Mouse (Mus musculus) heart, adult 8-10 months (tissue): ENCODE results near the gene Nadk. TPM values are rescaled to one million over a fixed set of nuclear protein-coding genes. Genes with fewer than 3 reads are reported as not detected.

ENCODE experiments used
- DNase-seq: peaks from one replicate; pipeline ENCODE4 v3.0.0; 2022; ENCODE audit warnings: low spot score
- total RNA-seq, 4 experiments: library from RNA; stranded (reverse); gene quantifications; 2 replicates each; pipeline ENCODE4 v1.2.4; 2022

Gene Nadk
- total RNA-seq, 4 experiments from 2014 or later, result 23.8 to 30.2 (median 29.1) TPM

DNA sequence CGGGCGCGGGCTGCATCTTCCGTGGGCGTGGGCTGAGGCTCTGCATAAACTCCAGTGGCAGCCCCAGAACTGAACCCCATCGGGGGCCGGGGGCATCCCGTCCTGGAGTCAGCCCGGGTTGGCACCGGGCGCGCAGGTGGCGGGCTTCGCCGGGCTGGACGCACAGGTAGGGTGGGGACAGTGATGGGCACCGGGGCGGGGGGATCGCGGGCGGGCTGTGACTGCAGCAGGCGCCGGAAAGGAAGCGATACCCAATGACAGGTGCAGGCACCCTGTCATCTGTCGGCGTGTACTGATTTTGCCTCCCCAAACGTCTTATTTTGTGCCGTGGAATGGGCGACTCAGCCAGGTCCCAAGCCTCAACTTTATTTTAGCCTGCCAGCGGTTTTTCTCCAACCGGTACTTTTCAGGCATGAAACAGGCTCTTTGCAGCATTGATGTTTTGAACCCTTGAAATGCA, 39.8 kb downstream of the Nadk start:
- DNase-seq, result no peak

- no peak for DNase-seq
Measured at GRCm38 (mm10) chr4:155602753-155603152, 40.6 kb downstream of the Nadk start.

DNA sequence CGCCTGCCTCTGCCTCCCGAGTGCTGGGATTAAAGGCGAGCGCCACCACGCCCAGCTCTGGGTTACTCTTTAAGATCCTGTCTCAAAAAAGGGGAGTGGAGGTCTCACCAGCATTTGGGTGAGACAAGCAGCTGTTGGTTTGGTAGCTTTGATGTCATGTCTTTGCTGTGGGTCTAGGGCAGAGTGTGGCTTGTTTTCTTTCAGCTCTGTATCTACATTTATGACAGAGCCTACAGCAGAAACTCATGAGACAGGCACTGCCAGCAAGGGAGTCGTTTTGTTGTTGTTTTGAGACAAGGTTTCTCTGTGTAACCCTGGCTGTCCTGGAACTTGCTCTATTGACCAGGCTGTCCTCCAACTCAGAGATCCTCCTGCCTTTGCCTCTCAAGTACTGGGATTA, 41.6 kb downstream of the Nadk start:
- no peak for DNase-seq

DNA sequence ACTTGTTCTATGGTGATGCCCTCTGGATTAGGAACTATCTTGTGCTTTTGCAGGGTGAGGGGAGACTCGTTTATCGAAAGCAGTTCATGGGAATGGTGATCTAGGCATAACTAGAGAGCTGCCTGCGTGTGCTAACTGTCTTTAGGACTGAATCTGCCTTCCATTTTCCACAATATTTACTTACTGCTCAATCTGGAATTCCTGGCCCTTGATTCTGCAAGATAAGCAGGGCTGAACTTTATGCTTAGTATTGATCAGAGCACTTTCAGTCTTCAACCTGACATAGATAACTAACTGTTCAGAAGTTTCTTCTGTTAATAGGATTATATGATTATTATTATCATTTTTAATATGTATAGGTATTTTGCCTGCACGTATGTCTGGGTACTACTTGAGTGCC, 43.0 kb downstream of the Nadk start:
- no peak for DNase-seq

DNA sequence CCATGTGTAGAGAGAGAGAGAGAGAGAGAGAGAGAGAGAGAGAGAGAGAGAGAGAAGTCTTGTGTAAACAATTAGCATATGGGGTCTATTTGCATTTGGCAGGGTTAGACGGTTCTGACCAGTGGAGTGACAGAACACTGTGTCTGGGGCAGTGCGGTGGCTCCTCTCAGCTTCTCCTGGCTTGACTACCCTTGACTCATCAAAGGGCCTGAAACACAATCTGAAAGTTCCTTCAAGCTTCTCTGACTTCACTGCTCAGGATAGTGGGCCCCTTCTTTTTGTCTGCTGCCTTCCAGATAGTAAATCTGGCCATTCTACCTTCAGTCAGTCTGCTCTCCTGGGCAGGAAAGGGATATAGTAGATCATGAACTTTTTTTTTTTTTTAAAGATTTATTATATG, 44.6 kb downstream of the Nadk start:
- DNase-seq, result no peak

DNA sequence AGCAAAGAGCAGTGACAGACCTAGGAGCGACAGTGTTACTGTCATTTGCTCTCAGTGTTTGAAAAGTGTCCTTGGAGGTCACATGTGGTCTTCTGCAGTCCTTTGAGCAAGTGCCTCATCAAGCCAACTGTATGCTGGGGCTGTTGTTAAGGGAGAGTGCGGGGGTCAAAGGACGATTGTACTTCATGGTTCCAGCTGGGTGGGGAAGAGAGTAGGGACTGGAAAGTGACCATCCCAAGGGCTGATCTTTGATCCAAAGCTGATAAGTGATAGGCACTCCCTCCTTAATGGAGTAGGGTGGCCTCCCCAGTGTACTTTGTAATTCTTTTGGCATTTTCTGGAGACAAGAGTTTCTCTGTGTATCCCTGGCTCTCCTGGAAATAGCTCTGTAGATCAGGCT, 49.7 kb downstream of the Nadk start:
- no peak for DNase-seq

DNA sequence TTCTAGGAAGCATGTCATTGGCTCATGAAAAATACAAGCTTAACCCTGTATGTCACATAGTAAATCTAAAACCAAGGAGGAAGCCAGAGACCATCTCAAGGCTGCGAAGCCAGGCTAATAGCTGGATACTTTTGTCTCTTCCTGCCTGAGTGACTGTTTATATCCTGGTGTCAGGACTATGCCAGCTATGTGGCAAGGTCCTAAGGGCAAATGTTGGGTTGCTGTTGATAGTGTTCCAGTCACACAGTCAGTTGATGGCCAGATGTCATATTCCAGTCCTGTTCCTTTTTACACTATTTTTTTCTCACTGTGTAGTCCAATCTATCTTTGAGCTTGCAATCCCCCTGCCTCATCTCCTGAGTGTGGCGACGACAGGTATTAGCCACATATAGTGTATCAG, 51.1 kb downstream of the Nadk start:
- DNase-seq, result no peak

DNA sequence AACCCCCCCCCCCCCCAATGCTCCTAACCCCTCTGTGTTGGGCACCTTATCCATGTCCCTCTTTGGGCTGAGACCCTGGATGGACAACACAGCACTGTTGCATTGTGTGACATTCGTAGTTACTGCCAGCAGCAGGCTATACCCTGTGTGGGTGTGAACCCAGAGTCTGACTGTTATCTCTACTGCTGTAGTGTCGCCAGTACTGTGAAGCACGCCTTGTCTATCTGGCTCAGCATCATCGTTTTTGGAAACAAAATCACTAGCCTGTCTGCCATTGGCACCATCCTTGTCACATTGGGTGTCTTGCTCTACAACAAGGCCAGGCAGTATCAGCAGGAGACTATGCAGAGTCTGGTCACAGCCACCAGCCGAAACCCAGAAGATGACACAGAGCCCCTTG, 56.1 kb downstream of the Nadk start:
- DNase-seq, result no peak

GRCm38 (mm10) chr4:155624338-155625291, 62.4 kb downstream of the Nadk start, which contains the start of gene Cdk11b:
Cdk11b (plus strand) TSS chr4:155624854.
- peak; percentile 94 for DNase-seq

- DNase-seq, result no peak
Measured at GRCm38 (mm10) chr4:155630267-155630666, 68.1 kb downstream of the Nadk start.

DNA sequence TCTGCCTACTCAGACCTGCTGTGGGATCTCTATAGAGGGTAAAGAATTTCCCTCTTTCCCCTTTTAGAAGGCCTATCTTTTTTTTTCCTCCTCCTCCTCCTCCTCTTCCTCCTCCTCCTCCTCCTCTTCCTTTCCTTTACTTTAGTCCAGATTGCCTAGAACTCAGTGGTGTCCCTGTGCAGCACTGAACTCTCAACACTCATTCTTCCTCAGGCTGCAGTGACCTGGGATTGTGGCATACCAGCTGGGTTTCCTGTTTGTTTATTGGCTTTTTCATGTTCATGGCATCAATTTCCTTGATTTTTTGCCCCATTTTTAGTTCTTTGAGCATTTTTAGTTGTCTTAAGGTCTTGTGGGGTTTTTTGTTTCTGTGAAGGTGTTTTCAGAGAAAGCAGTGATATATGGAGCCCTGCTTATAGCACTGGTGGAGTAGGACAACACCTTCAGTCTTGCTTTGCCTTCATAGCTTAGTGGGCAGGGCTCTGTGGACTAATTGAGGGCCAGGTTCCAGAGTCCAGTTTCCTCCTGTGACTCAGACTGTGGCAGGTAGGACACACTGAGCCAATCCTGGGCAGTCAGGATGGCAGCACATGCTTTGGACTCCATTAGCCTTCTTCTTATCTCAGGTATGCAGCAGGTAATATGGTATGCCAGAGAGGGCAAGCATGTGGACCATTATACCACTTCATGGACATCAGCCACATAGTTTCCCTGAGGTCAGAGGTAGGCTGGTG, 73.8 kb downstream of the Nadk start:
- no peak for DNase-seq

Other genes with a start within 250 kb of the Nadk start
- gene Prkcz, start 201.0 kb upstream of the Nadk start, total RNA-seq, result 1 to 10 TPM; 4.1 to 7.8 (median 5.5) TPM
- gene Gabrd, start 164.3 kb upstream of the Nadk start, total RNA-seq, result not detected
- gene Cfap74, start 153.2 kb upstream of the Nadk start, total RNA-seq, result under 1 TPM; 0.19 to 0.38 (median 0.27) TPM
- gene Tmem52, start 93.3 kb upstream of the Nadk start, total RNA-seq, result 1 to 10 TPM; 4.2 to 9.6 (median 6.2) TPM
- 100 to 1,000 TPM; 136 to 150 (median 142) TPM for gene Gnb1, start 71.0 kb upstream of the Nadk start, total RNA-seq
- 1 to 10 TPM; 6.2 to 7.8 (median 6.9) TPM for gene Slc35e2, start 39.0 kb downstream of the Nadk start, total RNA-seq
- gene Cdk11b, start 62.5 kb downstream of the Nadk start, total RNA-seq, result 10 to 100 TPM; 29.2 to 37.0 (median 30.2) TPM
- not detected for gene Gm10563, start 83.0 kb downstream of the Nadk start, total RNA-seq
- gene Mmp23, start 91.0 kb downstream of the Nadk start, total RNA-seq, result 1 to 10 TPM; 6.7 to 9.0 (median 7.4) TPM
- 10 to 100 TPM; 25.4 to 30.1 (median 27.1) TPM for gene Mib2, start 106.8 kb downstream of the Nadk start, total RNA-seq
- gene Fndc10, start 132.0 kb downstream of the Nadk start, total RNA-seq, result 1 to 10 TPM in 3 of 4 experiments, under 1 TPM in 1; 0.98 to 2.4 (median 1.3) TPM
- gene Ssu72, start 142.4 kb downstream of the Nadk start, total RNA-seq, result 10 to 100 TPM; 43.2 to 53.5 (median 51.2) TPM
- gene Tmem240, start 172.4 kb downstream of the Nadk start, total RNA-seq, result under 1 TPM in 3 of 4 experiments, not detected in 1; 0.11 to 0.81 (median 0.13) TPM
- 10 to 100 TPM; 34.9 to 45.7 (median 40.8) TPM for gene Atad3a, start 198.7 kb downstream of the Nadk start, total RNA-seq
- 1 to 10 TPM; 5.6 to 9.8 (median 8.1) TPM for gene Vwa1, start 212.3 kb downstream of the Nadk start, total RNA-seq
- gene Tmem88b, start 223.5 kb downstream of the Nadk start, total RNA-seq, result 1 to 10 TPM in 1 of 4 experiments, under 1 TPM in 3; 0.66 to 1.1 (median 0.81) TPM
- gene Ankrd65, start 228.1 kb downstream of the Nadk start, total RNA-seq, result not detected
- 10 to 100 TPM; 78.5 to 86.8 (median 80.6) TPM for gene Mrpl20, start 240.5 kb downstream of the Nadk start, total RNA-seq